Mouse (Mus musculus): Measurements from ENCODE around the gene Prkar2a. TPM values are rescaled to one million over a fixed set of nuclear protein-coding genes. Genes with fewer than 3 reads are reported as not detected.

Prkar2a gene
- total and polyA plus RNA-seq, 2 experiments from 2014 or later, result 34.3 to 104 TPM

DNA sequence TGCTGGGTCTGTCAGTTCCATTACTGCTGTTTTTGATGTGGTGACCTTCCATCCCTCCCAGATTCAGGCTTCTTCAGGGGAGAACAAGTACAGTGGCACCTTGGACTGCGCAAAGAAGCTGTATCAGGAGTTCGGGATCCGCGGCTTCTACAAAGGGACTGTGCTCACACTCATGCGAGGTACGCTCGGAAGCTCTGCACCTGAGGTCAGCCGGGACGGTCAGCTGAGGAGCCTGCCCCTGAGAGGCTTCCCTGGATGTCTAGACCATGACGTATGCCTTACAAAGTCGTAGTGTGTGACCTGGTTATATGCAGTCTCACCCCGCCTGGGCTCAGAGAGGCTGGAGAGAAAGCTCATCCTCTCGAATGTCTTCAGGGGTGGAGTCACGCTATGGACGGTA lies 9.1 kb upstream of the Prkar2a start:
- no peak for TF ChIP-seq CTCF (IDR thresholded peaks at IDR 0.05; ENCODE audit: low read depth)
- H3K9me3 ChIP-seq (ENCODE audit: low read length), result no peaks in the 10 kb centered on the region
- no peak overlapping the region for H3K4me3 ChIP-seq (ENCODE audit: low read depth, low read length)
- H3K4me1 ChIP-seq (ENCODE audit: insufficient read depth), result no peaks in the 10 kb centered on the region
- DNase-seq (no peak), ATAC-seq (no peak)
- WGBS, result 93% methylated on average over 15 of the region's 15 CpGs
- no peak overlapping the region for H3K9ac ChIP-seq
- H3K27me3 ChIP-seq (ENCODE audit: insufficient read depth, low read length), result no peaks in the 10 kb centered on the region
- no peak overlapping the region for H3K27ac ChIP-seq (ENCODE audit: low read depth, low read length)
- no peak overlapping the region for H3K4me2 ChIP-seq (ENCODE audit: low read depth)
- H3K36me3 ChIP-seq (ENCODE audit: insufficient read depth), result peaks cover 20% of the 10 kb centered on the region

DNA sequence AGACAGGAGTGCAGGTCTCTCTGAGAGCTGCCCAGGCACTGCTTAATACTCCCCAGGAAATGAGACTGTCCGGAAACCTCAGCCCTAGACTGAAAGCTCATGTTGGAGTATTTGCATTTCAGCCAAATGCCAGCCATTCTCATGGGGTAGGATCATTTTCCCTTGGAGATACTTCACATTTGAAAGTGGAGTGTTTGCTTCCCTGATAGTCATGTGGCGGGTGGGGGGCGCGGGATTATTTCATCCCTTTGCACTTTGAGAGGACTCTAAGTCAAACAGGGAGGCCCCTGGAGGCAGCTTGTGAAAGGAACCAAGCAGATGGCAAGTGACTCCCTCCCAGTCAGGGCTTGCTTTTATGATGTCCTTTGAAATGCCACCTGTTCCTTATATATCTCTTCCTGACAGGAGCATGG lies 2.6 kb upstream of the Prkar2a start:
- H3K4me3 ChIP-seq (ENCODE audit: low read depth, low read length), result no peak overlapping the region
- DNase-seq (no peak), ATAC-seq (no peak)
- peaks cover 6% of the 10 kb centered on the region; the same call in 1 of the 2 replicates for H3K36me3 ChIP-seq (ENCODE audit: insufficient read depth)
- no peak overlapping the region for H3K27ac ChIP-seq (ENCODE audit: low read depth, low read length)
- H3K4me1 ChIP-seq (ENCODE audit: insufficient read depth), result peaks cover 3% of the 10 kb centered on the region
- no peak for TF ChIP-seq CTCF (IDR thresholded peaks at IDR 0.05; ENCODE audit: low read depth)
- H3K9ac ChIP-seq, result no peak overlapping the region
- H3K27me3 ChIP-seq (ENCODE audit: insufficient read depth, low read length), result no peaks in the 10 kb centered on the region
- H3K9me3 ChIP-seq (ENCODE audit: low read length), result no peaks in the 10 kb centered on the region
- no peak overlapping the region for H3K4me2 ChIP-seq (ENCODE audit: low read depth)
- 38% methylated on average over 4 of the region's 4 CpGs for WGBS

DNA sequence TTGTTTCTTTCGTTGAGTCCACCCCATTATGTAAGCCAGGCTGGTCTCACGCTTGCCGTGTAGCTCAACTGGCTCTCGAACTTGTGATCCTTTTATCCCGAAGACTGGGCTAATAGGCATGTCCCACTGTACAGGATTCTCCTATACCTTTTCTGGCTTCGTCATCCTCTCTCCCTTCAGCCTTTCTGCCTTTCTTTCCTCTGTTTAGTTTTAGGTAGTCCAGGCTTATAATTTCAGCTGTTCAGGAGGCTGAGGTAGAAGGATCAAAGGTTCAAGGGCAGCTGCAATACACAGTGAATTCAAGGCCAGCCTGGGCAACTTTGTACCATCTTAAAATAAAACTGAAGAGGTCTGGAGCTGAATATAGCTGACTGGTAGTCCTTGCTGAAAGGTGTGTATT lies 1.9 kb upstream of the Prkar2a start:
- Histone ChIP-seq H3K9ac (no peak overlapping the region), H3K4me3 (ENCODE audit: low read depth, low read length) (no peak overlapping the region), H3K27ac (ENCODE audit: low read depth, low read length) (no peak overlapping the region), H3K36me3 (ENCODE audit: insufficient read depth) (peaks cover 4% of the 10 kb centered on the region; the same call in 1 of the 2 replicates), H3K27me3 (ENCODE audit: insufficient read depth, low read length) (no peaks in the 10 kb centered on the region), H3K4me2 (ENCODE audit: low read depth) (no peak overlapping the region), H3K9me3 (ENCODE audit: low read length) (no peaks in the 10 kb centered on the region), H3K4me1 (ENCODE audit: insufficient read depth) (peaks cover 6% of the 10 kb centered on the region)
- ATAC-seq (no peak), DNase-seq (no peak)
- TF ChIP-seq CTCF (IDR thresholded peaks at IDR 0.05; ENCODE audit: low read depth), result no peak
- 82% methylated on average over 6 of the region's 6 CpGs for WGBS

DNA sequence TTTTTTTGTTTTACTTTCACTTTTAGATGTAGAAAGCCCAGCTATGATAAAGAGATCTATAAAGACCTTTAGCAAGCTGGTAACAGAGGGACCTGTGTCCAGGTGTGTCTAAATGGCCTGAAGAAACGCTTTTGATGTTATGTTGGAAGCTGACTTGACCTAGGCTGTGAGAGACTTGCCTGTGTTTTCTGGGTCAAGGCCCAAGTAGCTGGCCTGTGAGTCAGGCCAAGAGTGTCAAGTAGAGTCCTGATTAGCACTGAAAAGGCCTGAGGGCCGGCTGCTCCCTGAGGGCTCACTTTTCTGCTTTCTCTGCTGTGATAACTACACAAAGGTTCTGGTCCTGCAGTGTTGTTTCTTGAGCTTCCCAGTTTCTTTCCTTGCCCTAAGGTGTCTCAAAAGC lies 1.4 kb upstream of the Prkar2a start:
- DNase-seq (no peak), ATAC-seq (no peak)
- Histone ChIP-seq H3K36me3 (ENCODE audit: insufficient read depth) (no peaks in the 10 kb centered on the region), H3K9me3 (ENCODE audit: low read length) (no peaks in the 10 kb centered on the region), H3K9ac (no peak overlapping the region), H3K4me1 (ENCODE audit: insufficient read depth) (peaks cover 6% of the 10 kb centered on the region), H3K4me2 (ENCODE audit: low read depth) (no peak overlapping the region), H3K27me3 (ENCODE audit: insufficient read depth, low read length) (no peaks in the 10 kb centered on the region), H3K4me3 (ENCODE audit: low read depth, low read length) (no peak overlapping the region), H3K27ac (ENCODE audit: low read depth, low read length) (no peak overlapping the region)
- WGBS, result 78% methylated on average over 2 of the region's 2 CpGs
- no peak for TF ChIP-seq CTCF (IDR thresholded peaks at IDR 0.05; ENCODE audit: low read depth)

DNA sequence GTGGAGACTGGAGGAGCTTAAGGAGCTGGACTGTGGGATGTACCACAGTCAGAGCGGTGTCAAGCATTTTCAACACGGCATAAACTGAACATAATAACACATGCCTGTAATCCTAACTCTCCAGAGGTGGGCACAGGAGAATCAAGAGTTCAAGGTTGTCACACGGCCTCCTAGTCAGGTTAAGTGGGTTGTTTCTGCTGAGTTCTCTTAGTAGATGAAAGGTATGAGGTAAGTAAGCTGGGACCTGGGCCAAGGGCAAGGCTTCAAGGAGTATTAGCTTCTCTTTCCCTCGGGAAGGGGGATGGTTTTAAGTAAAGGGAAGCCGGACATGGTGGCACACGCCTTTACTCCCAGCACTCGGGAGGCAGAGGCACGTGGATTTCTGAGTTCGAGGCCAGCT lies 663 bp upstream of the Prkar2a start:
- Histone ChIP-seq H3K4me3 (ENCODE audit: low read depth, low read length) (no peak overlapping the region), H3K9ac (no peak overlapping the region), H3K27me3 (ENCODE audit: insufficient read depth, low read length) (no peaks in the 10 kb centered on the region), H3K9me3 (ENCODE audit: low read length) (no peaks in the 10 kb centered on the region), H3K27ac (ENCODE audit: low read depth, low read length) (no peak overlapping the region), H3K4me1 (ENCODE audit: insufficient read depth) (peaks cover 12% of the 10 kb centered on the region), H3K36me3 (ENCODE audit: insufficient read depth) (no peaks in the 10 kb centered on the region), H3K4me2 (ENCODE audit: low read depth) (no peak overlapping the region)
- no peak for ATAC-seq
- 69% methylated on average over 9 of the region's 9 CpGs for WGBS
- DNase-seq, result no peak
- no peak for TF ChIP-seq CTCF (IDR thresholded peaks at IDR 0.05; ENCODE audit: low read depth)

DNA sequence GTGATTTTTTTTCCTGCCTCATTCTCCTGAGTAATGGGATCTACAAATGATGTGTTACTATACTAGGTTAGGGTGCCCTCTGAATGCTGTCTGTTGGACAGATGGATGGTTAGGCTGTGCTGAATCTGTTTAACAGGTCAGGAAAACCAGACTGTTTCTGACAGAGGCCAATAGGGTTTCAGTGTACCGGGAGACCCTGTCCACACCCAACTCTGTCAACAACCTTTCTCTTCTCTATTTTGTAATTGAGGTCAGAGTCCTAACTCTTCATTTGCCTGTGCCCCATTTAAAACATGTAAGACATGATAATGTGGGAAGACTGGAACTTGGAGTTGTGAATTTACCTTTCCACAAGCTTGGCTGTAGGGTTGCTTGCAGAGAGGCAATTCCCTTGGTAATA lies 879 bp downstream of the Prkar2a start:
- no peaks in the 10 kb centered on the region for H3K36me3 ChIP-seq (ENCODE audit: insufficient read depth)
- H3K9me3 ChIP-seq (ENCODE audit: low read length), result no peaks in the 10 kb centered on the region
- WGBS, result 83% methylated on average over 1 of the region's 1 CpGs
- H3K4me3 ChIP-seq (ENCODE audit: low read depth, low read length), result no peak overlapping the region
- H3K27ac ChIP-seq (ENCODE audit: low read depth, low read length), result no peak overlapping the region
- no peaks in the 10 kb centered on the region for H3K27me3 ChIP-seq (ENCODE audit: insufficient read depth, low read length)
- no peak for TF ChIP-seq CTCF (IDR thresholded peaks at IDR 0.05; ENCODE audit: low read depth)
- H3K4me2 ChIP-seq (ENCODE audit: low read depth), result no peak overlapping the region
- DNase-seq (no peak), ATAC-seq (no peak)
- no peak overlapping the region for H3K9ac ChIP-seq
- peaks cover 22% of the 10 kb centered on the region for H3K4me1 ChIP-seq (ENCODE audit: insufficient read depth)

DNA sequence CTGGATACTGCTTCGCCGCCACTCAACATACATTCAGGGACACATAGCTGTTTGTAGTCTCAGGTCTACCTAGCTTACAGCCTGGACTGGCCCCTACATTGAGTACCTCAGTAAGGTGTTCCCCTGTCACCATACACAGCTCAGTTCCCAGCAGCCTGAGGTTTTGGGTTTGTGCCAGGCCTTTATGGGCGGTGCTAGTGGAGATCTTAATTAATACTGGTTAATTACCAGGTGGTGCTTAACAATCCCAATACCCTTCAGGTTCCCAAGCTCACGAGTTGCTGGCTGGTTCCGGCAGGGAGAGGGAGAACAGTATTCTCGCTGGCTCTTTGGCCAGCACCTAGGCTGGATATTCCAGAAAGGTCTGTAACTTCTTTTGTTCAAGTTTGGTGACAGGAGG lies 1.8 kb downstream of the Prkar2a start:
- TF ChIP-seq CTCF (IDR thresholded peaks at IDR 0.05; ENCODE audit: low read depth), result no peak
- no peak overlapping the region for H3K4me3 ChIP-seq (ENCODE audit: low read depth, low read length)
- peaks cover 22% of the 10 kb centered on the region for H3K4me1 ChIP-seq (ENCODE audit: insufficient read depth)
- WGBS, result 69% methylated on average over 6 of the region's 6 CpGs
- DNase-seq (no peak), ATAC-seq (no peak)
- H3K4me2 ChIP-seq (ENCODE audit: low read depth), result no peak overlapping the region
- H3K36me3 ChIP-seq (ENCODE audit: insufficient read depth), result no peaks in the 10 kb centered on the region
- no peak overlapping the region for H3K9ac ChIP-seq
- no peaks in the 10 kb centered on the region for H3K27me3 ChIP-seq (ENCODE audit: insufficient read depth, low read length)
- no peaks in the 10 kb centered on the region for H3K9me3 ChIP-seq (ENCODE audit: low read length)
- no peak overlapping the region for H3K27ac ChIP-seq (ENCODE audit: low read depth, low read length)

DNA sequence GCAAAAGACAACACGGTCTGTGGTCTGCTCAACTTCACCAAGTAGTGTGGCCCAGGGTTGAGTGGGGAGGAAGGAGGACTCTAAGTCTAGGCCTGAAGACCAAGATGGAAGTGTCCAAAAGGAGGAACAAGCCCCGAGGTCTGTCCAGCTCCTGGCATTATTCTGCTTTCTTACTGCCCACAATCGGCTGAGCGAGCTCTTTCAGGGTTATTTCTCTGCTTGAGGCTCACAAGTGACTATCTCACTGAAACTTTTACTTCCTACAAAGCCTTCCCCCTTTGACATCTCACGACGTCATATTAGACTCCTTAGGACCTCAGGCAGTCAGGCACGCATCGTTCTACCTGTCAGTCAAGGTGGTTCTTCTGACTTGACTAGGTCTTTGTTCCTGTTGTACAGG lies 2.3 kb downstream of the Prkar2a start:
- H3K9ac ChIP-seq, result peak overlapping the region; percentile 81
- no peaks in the 10 kb centered on the region for H3K9me3 ChIP-seq (ENCODE audit: low read length)
- peak overlapping the region; percentile 84 for H3K4me3 ChIP-seq (ENCODE audit: low read depth, low read length)
- no peak for TF ChIP-seq CTCF (IDR thresholded peaks at IDR 0.05; ENCODE audit: low read depth)
- peak overlapping the region; percentile 77 for H3K4me2 ChIP-seq (ENCODE audit: low read depth)
- H3K27me3 ChIP-seq (ENCODE audit: insufficient read depth, low read length), result no peaks in the 10 kb centered on the region
- no peak for ATAC-seq
- peaks cover 22% of the 10 kb centered on the region for H3K4me1 ChIP-seq (ENCODE audit: insufficient read depth)
- H3K27ac ChIP-seq (ENCODE audit: low read depth, low read length), result peak overlapping the region; percentile 82
- no peak for DNase-seq
- WGBS, result 65% methylated on average over 8 of the region's 8 CpGs
- H3K36me3 ChIP-seq (ENCODE audit: insufficient read depth), result no peaks in the 10 kb centered on the region
